Mouse (Mus musculus) thymus, adult 2 months (tissue): Measurements from ENCODE around the gene Carmil1.

ENCODE experiments used
- CTCF ChIP-seq: fragments of 200-500 bp; IDR thresholded peaks from 2 replicates; pipeline ENCODE4 v1.5.1; 2012; ENCODE audit warnings: mild to moderate bottlenecking, control low read depth, low read length, moderate library complexity, borderline replicate concordance; ENCODE audit not compliant: control insufficient read depth, poor library complexity, insufficient read depth; ENCODE audit errors: extremely low read depth
- POLR2A ChIP-seq: fragments of 200-500 bp; IDR thresholded peaks from 2 replicates; pipeline ENCODE4 v1.6.1; 2012; ENCODE audit warnings: mild to moderate bottlenecking, low read length, control low read depth, moderate library complexity; ENCODE audit not compliant: control insufficient read depth, poor library complexity, insufficient read depth; ENCODE audit errors: extremely low read depth

- TF ChIP-seq POLR2A = no peak
- TF ChIP-seq CTCF = no peak
Observed at GRCm38 (mm10) chr13:24154281-24155061, 126.1 kb downstream of the Carmil1 start.
